Mouse (Mus musculus): ENCODE data around the gene Tarbp2.

Gene Tarbp2

DNA sequence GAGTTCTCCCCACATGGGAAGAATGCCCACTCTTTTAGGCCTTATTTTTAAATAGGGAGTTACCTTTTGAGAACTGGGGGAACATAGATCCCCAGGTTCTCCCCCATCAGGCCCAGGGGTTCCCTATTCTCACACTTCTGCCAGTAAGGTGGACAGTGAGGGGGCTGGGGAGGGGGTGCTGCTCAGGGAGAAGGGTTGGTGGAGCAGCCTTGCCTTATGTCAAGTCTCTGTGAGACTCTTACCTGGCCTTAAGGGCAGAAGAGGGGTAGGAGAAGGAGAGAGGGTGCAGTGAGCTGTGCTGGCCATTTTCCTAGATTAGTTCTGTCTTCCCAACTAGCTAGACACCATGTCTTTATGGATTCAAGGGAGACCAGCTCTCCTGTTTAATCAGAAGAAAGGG, 5.5 kb upstream of the Tarbp2 start:
- TF ChIP-seq GATA4 (IDR thresholded peaks at IDR 0.05; ENCODE audit: insufficient replicate concordance, low read length) = no peak

DNA sequence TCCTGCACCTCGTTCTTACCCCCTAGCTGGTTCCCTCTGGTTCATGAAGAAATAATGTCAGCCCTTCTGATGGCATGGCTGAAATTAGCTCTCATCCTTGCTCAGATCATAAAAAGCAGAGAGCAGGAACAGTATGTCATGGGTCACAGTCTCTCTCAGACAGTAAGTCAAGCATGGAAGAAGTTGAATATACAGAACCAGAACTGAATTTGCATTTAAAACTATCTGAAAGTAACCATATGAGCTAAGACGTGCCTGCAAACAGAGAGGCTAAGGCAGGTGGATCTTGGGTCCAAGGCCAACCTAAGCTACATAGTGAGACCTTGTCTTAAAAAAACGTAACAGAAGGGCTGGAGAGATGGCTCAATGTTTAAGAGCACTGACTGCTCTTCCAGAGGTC, 5.0 kb upstream of the Tarbp2 start:
- TF ChIP-seq GATA4 (IDR thresholded peaks at IDR 0.05; ENCODE audit: insufficient replicate concordance, low read length) = no peak

GRCm38 (mm10) chr15:102515261-102515660, 2.7 kb upstream of the Tarbp2 start:
- no peak for TF ChIP-seq GATA4 (IDR thresholded peaks at IDR 0.05; ENCODE audit: insufficient replicate concordance, low read length)

DNA sequence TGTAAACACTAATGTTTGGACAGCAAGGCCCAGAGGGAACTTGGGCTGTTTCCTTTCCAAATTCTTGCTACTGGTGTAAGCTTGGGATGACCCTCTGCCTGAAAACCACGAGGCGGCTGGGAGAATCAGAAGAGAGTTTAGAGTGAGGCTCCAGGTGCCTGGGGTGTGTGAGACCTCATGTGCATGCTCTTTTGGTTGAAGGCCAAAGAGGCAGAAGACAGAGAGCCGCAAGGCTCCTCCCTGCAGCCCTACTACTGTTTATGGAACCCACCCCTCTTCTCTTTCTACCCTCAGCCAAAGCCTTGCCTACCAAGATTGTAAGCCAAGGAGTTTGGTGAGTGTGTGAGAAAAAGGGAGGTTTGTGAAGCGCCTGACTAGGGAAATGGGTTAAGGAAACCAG, 2.2 kb upstream of the Tarbp2 start:
- no peak for TF ChIP-seq GATA4 (IDR thresholded peaks at IDR 0.05; ENCODE audit: insufficient replicate concordance, low read length)

DNA sequence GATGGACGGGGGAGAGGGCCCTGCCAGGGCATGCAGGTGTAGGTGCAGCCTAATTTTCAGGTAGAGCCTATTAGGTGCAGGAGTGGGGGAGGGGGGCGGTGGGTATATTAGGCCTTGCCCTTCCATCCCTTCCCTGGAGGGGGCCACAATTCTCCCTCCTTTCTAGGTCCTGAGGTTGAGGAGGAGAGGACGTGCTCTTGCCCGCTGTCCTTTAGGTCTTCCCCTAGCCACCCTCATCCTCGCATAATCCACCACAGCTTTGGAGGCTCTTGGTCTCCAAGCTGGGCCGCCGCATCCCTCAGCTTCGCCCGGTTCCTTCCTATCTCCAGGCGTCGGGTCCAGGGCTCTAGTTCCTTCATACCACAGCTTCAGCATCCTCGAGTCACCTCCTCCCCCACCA, 1.7 kb upstream of the Tarbp2 start:
- TF ChIP-seq GATA4 (IDR thresholded peaks at IDR 0.05; ENCODE audit: insufficient replicate concordance, low read length) = no peak

DNA sequence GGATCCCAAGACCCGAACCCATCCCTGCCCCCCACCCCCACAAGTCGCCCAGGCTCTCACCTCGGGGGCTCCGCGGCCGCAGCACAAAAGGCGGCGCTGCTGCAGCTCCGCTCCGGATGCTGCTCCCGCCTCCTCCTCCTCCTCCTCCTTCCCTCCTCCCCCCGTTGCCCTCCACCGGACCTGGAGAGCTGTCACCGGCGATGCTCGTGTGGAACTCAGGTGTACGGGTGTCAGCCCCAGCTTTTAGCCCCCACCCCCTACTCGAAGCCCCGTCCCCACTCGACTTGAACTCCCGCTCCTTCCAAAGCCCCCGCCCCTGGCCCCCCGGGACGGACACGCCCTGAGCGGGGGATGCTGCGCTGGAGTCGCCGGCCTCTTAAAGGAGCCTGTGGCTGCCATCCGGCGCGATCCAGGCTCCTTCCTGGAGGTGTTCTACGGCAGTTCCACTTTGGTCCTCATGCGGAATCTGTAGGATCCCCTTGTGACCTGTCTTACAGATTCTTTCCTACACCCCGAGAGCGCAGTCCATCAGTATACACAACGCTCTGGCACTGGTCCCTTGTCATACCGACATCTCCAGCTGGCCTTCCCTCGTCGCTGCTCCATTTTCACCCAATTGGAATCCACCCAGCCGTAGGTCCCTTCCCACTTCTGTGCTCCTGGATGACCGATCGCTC, 1.1 kb upstream of the Tarbp2 start, which contains the start of gene Map3k12:
Gene Map3k12 (minus strand): TSS at position 337 of the 677 bp plus-strand sequence.
- no peak for TF ChIP-seq GATA4 (IDR thresholded peaks at IDR 0.05; ENCODE audit: insufficient replicate concordance, low read length)

DNA sequence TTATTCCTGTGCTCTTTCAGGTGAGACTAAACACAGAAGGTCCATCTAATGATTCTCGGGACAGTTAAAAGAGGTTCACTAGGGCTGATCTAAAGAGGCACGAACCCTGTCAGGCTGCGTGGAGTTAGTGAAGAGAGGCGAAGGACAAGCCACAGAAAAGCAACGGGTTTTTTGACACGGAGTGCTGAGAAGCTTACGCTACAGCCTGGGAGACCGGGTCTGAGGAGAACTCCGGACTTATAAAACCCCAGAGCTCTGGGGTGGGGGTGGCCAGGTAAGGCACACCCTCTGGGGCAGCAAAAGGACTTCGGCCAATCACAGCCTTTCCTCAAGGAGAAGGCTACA, 389 bp upstream of the Tarbp2 start:
- no peak for TF ChIP-seq GATA4 (IDR thresholded peaks at IDR 0.05; ENCODE audit: insufficient replicate concordance, low read length)

- TF ChIP-seq GATA4 (IDR thresholded peaks at IDR 0.05; ENCODE audit: insufficient replicate concordance, low read length) = no peak
Observed at GRCm38 (mm10) chr15:102518859-102519201, 838 bp downstream of the Tarbp2 start.

- TF ChIP-seq GATA4 (IDR thresholded peaks at IDR 0.05; ENCODE audit: insufficient replicate concordance, low read length) = no peak
Observed at GRCm38 (mm10) chr15:102519211-102520141, 1.5 kb downstream of the Tarbp2 start.

GRCm38 (mm10) chr15:102520416-102520815, 2.4 kb downstream of the Tarbp2 start:
- no peak for TF ChIP-seq GATA4 (IDR thresholded peaks at IDR 0.05; ENCODE audit: insufficient replicate concordance, low read length)

- TF ChIP-seq GATA4 (IDR thresholded peaks at IDR 0.05; ENCODE audit: insufficient replicate concordance, low read length) = no peak
Observed at GRCm38 (mm10) chr15:102521480-102521879, 3.5 kb downstream of the Tarbp2 start.

GRCm38 (mm10) chr15:102524892-102525485, 7.0 kb downstream of the Tarbp2 start, which contains the start of gene Npff:
Gene Npff (minus strand): TSS chr15:102524942.
- no peak for TF ChIP-seq GATA4 (IDR thresholded peaks at IDR 0.05; ENCODE audit: insufficient replicate concordance, low read length)

DNA sequence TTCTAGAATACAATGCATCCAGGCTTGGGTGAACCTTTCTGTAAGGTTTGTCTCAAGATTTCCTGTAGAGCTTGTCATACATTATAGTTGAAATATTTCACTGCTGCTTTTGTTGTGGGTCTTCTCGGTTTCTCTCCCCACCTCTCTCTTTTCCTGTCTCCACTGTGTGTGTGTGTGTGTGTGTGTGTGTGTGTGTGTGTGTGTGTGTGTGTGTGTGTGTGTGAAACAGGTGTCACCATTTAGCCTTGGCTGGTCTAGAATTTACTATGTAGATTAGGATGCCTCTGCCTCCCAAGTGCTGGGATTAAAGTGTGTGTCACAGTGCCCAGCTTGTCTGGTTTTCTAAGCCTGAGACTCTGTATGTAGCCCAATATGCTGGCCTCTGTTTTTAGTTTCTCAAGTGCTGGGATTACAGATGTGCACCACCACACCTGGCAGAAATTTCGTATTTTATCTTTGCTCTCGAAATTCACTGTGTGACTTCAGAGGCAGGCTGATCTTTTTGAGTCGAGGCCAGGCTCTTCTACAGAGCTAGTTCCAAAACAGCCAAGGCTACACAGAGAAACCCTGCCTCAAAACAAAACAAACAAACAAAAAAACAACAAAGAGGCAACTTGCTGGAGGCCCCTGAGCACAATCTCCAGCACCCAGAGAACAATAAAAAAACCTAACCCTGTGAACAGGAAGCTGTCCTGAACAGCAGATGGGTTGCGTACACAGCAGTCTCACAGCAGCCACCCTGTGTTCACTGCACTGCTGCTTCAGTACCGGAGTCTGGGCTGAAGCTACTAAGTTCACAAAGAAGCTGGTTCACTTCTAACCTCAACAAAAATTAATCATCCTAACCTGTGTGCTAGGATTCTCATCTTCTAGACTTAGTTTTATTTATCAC, 8.4 kb downstream of the Tarbp2 start:
- no peak for TF ChIP-seq GATA4 (IDR thresholded peaks at IDR 0.05; ENCODE audit: insufficient replicate concordance, low read length)

DNA sequence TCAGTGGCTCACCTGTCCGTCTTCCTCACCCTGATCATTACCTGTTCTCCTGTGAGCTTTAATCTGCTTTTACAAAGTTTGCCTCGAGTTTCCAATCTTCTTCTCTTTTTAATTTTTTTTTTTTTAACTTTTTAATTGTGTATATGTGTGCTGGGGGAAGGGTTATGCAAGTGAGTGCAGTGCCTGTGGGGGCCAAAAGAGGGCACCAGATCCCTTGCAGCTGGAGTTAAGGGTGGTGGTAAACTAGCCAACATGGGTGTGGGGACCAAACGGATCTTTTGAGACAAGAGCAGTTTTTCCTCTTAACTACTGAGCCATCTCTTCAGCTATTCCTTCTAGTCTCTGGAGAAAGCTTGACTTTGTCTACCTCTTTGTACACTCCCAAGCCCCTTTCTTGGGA, 9.9 kb downstream of the Tarbp2 start:
- no peak for TF ChIP-seq GATA4 (IDR thresholded peaks at IDR 0.05; ENCODE audit: insufficient replicate concordance, low read length)

DNA sequence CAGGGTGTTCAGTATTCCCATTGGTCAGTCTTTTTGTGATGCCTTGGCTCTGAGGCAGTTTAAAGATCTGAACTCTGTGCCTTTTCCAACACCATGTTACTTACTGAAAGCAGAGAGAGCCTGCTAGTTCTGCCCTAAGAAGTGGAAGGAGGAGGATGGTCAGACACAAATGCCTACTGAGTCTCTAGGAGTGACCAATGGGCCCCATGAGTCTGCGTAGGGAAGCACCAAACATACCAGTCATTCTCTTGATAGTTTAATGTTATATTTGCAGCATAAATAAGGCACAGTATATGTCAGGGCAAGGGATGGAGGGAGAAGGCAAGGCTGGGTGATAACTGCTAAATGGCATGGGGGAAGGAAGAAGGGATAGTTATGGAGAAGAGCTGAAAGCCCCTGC, 10.4 kb downstream of the Tarbp2 start:
- no peak for TF ChIP-seq GATA4 (IDR thresholded peaks at IDR 0.05; ENCODE audit: insufficient replicate concordance, low read length)
